Mouse (Mus musculus) MEL (cell line): ENCODE measurements around the gene Olfr95.

Source experiments
- CHD2 ChIP-seq: IDR thresholded peaks from 2 replicates; pipeline ENCODE4 v1.6.1; 2011; ENCODE audit warnings: low read length, improper control_type of control experiment
- CTCF ChIP-seq, 3 experiments: IDR thresholded peaks in 2 of 3; conservative IDR thresholded peaks in 1 of 3; 2 replicates each; pipeline ENCODE4 v1.5.1; 2011 to 2012; ENCODE audit warnings: low read length in 3 of 3, low read depth in 2 of 3, mild to moderate bottlenecking in 2 of 3, improper control_type of control experiment in 1 of 3, inconsistent platforms in 1 of 3, mixed read lengths in 1 of 3, moderate library complexity in 1 of 3; ENCODE audit not compliant: control insufficient read depth in 1 of 3, insufficient read depth in 1 of 3, poor library complexity in 1 of 3, severe bottlenecking in 1 of 3
- E2F4 ChIP-seq: IDR thresholded peaks from 2 replicates; pipeline ENCODE4 v1.6.1; 2011; ENCODE audit warnings: low read depth, low read length, improper control_type of control experiment, borderline replicate concordance
- EP300 ChIP-seq, 2 experiments: IDR thresholded peaks; 2 replicates each; pipeline ENCODE4 v1.6.1; 2011; ENCODE audit warnings: improper control_type of control experiment in 2 of 2, low read length in 2 of 2, low read depth in 1 of 2, mild to moderate bottlenecking in 1 of 2
- ETS1 ChIP-seq: IDR thresholded peaks from 2 replicates; pipeline ENCODE4 v1.6.1; 2012; ENCODE audit warnings: low read depth, mild to moderate bottlenecking, inconsistent platforms, low read length, improper control_type of control experiment, moderate library complexity
- HCFC1 ChIP-seq: IDR thresholded peaks from 2 replicates; pipeline ENCODE4 v1.6.1; 2012; ENCODE audit warnings: low read depth, mild to moderate bottlenecking, inconsistent platforms, low read length, improper control_type of control experiment, moderate library complexity
- JUND ChIP-seq: IDR thresholded peaks from 2 replicates; pipeline ENCODE4 v1.6.1; 2011; ENCODE audit warnings: low read depth, mild to moderate bottlenecking, improper control_type of control experiment, low read length
- MAFK ChIP-seq: IDR thresholded peaks from 2 replicates; pipeline ENCODE4 v1.6.1; 2011; ENCODE audit warnings: low read depth, mild to moderate bottlenecking, low read length, improper control_type of control experiment, borderline replicate concordance
- MXI1 ChIP-seq: IDR thresholded peaks from 2 replicates; pipeline ENCODE4 v1.6.1; 2011; ENCODE audit warnings: mild to moderate bottlenecking, low read depth, low read length, improper control_type of control experiment
- NELFE ChIP-seq: IDR thresholded peaks from 2 replicates; pipeline ENCODE4 v1.6.1; 2011; ENCODE audit warnings: low read depth, low read length, improper control_type of control experiment
- POLR2A ChIP-seq, 2 experiments: IDR thresholded peaks; 2 replicates each; pipeline ENCODE4 v1.6.1; 2011 to 2012; ENCODE audit warnings: low read length in 2 of 2, mild to moderate bottlenecking in 2 of 2, control low read depth in 1 of 2, improper control_type of control experiment in 1 of 2, low read depth in 1 of 2, moderate library complexity in 1 of 2; ENCODE audit not compliant: control insufficient read depth in 1 of 2, insufficient read depth in 1 of 2, poor library complexity in 1 of 2
- POLR2AphosphoS2 ChIP-seq: IDR thresholded peaks from 2 replicates; pipeline ENCODE4 v1.6.1; 2011; ENCODE audit warnings: low read length, improper control_type of control experiment
- USF2 ChIP-seq, 2 experiments: IDR thresholded peaks; 2 replicates each; pipeline ENCODE4 v1.6.1; 2011 to 2012; ENCODE audit warnings: improper control_type of control experiment in 2 of 2, low read length in 2 of 2, borderline replicate concordance in 1 of 2, inconsistent platforms in 1 of 2, low read depth in 1 of 2, mild to moderate bottlenecking in 1 of 2; ENCODE audit not compliant: insufficient read depth in 1 of 2
- ZNF384 ChIP-seq: IDR thresholded peaks from 2 replicates; pipeline ENCODE4 v1.6.1; 2012; ENCODE audit warnings: low read depth, mild to moderate bottlenecking, inconsistent platforms, low read length, improper control_type of control experiment

- TF ChIP-seq USF2 (IDR thresholded peaks at IDR 0.05; ENCODE audit: borderline replicate concordance in 1 of 2, insufficient read depth in 1 of 2, low read depth in 1 of 2, low read length in 2 of 2): no peak
- TF ChIP-seq EP300 (IDR thresholded peaks at IDR 0.05; ENCODE audit: low read depth in 1 of 2, low read length in 2 of 2): no peak; a peak in 1 of 4 replicates
- TF ChIP-seq E2F4: no peak
- TF ChIP-seq POLR2A (IDR thresholded peaks at IDR 0.05; ENCODE audit: control insufficient read depth in 1 of 2, insufficient read depth in 1 of 2, low read depth in 1 of 2, low read length in 2 of 2, poor library complexity in 1 of 2): no peak
- peak in 2 of 3 experiments; percentile 90 to 98; a peak in 5 of 6 replicates for TF ChIP-seq CTCF (IDR thresholded peaks at IDR 0.05 in 2 of 3, conservative IDR thresholded peaks at IDR 0.05 in 1 of 3; ENCODE audit: control insufficient read depth in 1 of 3, insufficient read depth in 1 of 3, low read depth in 2 of 3, low read length in 3 of 3, poor library complexity in 1 of 3, severe bottlenecking in 1 of 3)
- no peak for TF ChIP-seq HCFC1
- TF ChIP-seq NELFE: no peak
- TF ChIP-seq JUND: peak; percentile 65; the same call in 1 of the 2 replicates
- no peak for TF ChIP-seq CHD2
- no peak for TF ChIP-seq MXI1
- no peak for TF ChIP-seq ETS1
- no peak for TF ChIP-seq POLR2AphosphoS2
- TF ChIP-seq ZNF384: 0 out of 2 replicates have a peak, but pooled peaks have one; percentile 34
- no peak for TF ChIP-seq MAFK
These were observed 9.6 kb downstream of the Olfr95 start for GRCm38 (mm10) chr17:37203206-37203916.
